Mouse (Mus musculus) adrenal gland, postnatal 36 days (tissue): ENCODE measurements at regions not wholly inside any gene's neighbourhood (a gene's known extent, or its start where the extent isn't known, plus 50 kb on each side); places are given as distances from the start of the nearest gene placed in this dataset.

Experiments used
- DNase-seq, 2 experiments: peaks; one replicate each; pipeline ENCODE4 v3.0.0; 2021; ENCODE audit warnings: mixed read lengths in 1 of 2

GRCm38 (mm10) chr9:61563017-61563416 is 190.9 kb downstream of the Tle3 start:
- DNase-seq, result no peak

DNA sequence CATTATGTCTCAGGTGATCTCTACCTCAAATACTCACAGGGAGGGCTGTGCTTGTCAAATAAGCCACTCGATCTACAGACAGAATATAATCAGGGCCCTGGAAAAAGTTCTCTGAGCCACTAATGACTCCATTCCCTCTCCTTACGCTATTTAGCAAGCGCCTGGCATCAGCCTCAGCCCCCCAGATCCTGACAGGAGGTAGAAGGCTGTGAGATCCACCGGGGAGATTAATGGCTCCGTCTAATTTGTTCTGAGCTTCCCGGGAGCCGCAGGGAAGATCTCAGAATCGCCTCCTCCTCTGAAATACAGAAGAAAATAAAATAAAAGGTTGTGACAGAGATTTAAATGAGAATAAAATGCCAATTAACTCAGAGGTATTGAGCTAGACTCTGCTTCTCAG is 189.4 kb downstream of the Tle3 start:
- no peak for DNase-seq

GRCm38 (mm10) chr9:61558621-61559020 is 186.5 kb downstream of the Tle3 start:
- DNase-seq, result no peak

- no peak for DNase-seq
Measured at GRCm38 (mm10) chr9:61557025-61557424, 184.9 kb downstream of the Tle3 start.

GRCm38 (mm10) chr9:61555173-61555572 is 183.0 kb downstream of the Tle3 start:
- no peak for DNase-seq

DNA sequence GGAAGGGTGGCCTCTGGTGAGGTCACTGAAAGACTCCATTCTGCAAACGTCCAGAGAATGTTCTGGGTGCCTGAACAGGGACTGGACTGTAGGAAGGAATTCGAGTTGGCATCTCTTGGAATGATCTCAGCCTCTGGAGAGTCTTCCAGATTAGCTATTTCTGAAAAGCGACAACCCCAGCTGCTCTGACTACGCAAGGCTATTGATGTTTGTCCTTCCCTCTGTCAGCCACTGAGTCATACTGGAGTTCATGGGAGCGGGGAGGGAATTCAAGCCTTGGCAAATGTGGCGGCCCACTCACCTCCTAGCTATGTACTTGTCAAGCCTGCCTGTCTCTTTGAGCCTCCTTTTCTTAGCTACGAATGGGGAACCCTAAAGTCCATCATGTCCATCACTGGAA is 182.4 kb downstream of the Tle3 start:
- peak; percentile 70 to 77 for DNase-seq

GRCm38 (mm10) chr9:61553626-61554025 is 181.5 kb downstream of the Tle3 start:
- DNase-seq, result no peak

GRCm38 (mm10) chr9:61551361-61551760 is 179.2 kb downstream of the Tle3 start:
- no peak for DNase-seq

GRCm38 (mm10) chr9:61550326-61550725 is 178.2 kb downstream of the Tle3 start:
- no peak for DNase-seq

- no peak for DNase-seq
Measured at GRCm38 (mm10) chr9:61549692-61550241, 177.6 kb downstream of the Tle3 start.

GRCm38 (mm10) chr9:61537316-61538189 is 165.4 kb downstream of the Tle3 start:
- DNase-seq, result no peak

GRCm38 (mm10) chr9:61533237-61533636 is 161.1 kb downstream of the Tle3 start:
- no peak for DNase-seq

GRCm38 (mm10) chr9:61530263-61531045 is 158.3 kb downstream of the Tle3 start:
- peak in 1 of 2 experiments; percentile 19 for DNase-seq

DNA sequence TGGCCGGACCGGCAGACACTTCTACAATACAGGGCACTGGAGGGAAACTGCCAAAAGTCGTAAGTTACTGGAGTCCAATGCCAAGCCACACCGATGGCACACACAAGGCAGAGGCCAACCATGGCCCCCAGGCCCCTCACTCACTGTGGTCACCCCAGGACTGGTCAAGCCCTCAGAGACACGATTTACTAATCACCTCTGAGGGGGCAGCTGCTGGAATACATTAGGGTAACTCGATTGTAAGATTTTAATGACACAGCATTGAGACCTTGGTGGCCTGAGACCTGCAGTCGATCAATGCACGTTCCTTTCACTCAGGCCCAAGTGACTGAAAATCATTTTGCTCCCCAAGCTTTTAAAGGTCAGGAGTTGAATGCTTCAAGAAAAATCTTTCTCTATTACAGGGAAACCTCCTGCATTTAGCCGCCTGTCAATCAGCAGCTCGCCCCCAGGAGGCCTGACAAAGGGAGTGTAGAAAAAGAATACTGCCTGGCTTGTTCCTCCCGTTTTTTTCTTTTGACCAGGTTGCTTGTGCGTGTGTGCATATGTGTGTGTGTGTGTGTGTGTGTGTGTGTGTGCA is 156.2 kb downstream of the Tle3 start:
- DNase-seq, result no peak

GRCm38 (mm10) chr9:61527491-61528056 is 155.4 kb downstream of the Tle3 start:
- no peak for DNase-seq

DNA sequence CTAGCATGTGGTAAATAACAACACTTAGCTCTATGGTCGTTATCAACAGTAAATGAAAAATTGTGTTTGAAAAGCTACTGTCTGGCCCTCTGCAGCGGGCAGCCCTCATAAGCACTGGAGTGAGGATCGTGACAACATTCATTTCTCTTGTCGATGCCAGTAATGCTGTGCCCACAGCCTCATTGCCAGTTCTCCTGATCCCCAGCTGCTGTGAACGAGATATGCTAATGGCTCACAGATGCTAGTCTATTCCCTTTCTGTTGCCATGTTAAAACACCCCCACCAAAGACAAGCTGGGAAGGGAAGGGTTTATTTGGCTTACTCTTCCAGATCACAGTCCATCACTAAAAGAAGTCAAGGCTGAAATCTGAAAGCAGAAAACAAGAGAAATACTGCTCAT is 148.0 kb downstream of the Tle3 start:
- no peak for DNase-seq

GRCm38 (mm10) chr9:61517906-61518305 is 145.7 kb downstream of the Tle3 start:
- no peak for DNase-seq

- peak in 1 of 2 experiments; percentile 13 for DNase-seq
Measured at GRCm38 (mm10) chr9:61511436-61511835, 139.3 kb downstream of the Tle3 start.

- no peak for DNase-seq
Measured at GRCm38 (mm10) chr9:61510217-61510893, 138.2 kb downstream of the Tle3 start.

DNA sequence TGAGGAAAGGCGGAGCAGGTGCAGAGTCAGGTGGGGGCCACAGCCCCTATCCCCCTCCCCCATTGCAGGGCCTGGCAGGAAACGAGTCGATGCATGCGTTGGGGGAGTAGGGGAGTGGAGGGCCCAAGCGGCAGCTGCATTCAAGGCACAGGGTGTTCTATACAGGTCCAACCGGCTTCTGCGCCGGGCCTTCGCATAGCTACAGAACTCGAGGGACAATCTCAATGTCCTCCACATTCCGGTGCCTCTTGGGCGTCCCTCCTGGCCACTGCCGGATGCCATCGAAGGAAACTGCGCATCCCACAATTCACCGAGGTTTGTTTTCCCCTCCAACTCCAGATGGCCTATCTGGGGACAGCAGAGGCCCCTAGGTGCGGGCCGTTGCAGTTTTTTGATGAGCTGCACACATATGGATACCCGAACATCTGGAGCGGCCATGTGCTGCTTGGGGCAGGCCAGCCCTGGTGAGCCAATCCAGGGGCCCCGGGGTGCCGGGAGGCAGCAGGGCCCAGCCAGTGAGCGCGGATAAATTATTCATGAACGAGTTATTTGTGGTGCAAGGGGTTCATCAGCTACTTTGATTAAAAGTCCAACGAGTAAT is 137.5 kb downstream of the Tle3 start:
- DNase-seq, result no peak

DNA sequence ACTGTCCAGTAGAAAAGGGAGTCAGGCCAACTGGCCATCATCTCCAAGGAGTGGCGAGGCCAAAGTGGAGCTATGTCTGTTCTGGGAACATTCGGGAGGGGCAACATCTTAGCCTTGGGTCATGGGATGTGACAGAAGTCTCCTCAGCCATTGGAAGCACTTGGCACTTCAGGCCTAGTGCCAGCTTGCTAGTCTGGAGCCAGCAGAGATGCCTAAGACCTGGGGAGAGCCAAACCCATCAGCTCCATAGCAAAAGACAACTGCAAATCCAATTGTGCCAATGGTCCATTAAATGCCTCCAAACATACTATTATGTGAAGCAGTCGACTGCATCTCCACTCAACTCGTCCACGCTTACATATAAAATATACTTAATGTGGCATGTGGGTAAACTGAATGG is 136.9 kb downstream of the Tle3 start:
- no peak for DNase-seq
